Mouse (Mus musculus) right cerebral cortex, postnatal 36 days (tissue): ENCODE measurements around the gene Atxn1.

Source experiments
- DNase-seq, 2 experiments: peaks; one replicate each; pipeline ENCODE4 v3.0.0; 2022; ENCODE audit warnings: low spot score in 2 of 2, mixed read lengths in 1 of 2

The Atxn1 gene

DNA sequence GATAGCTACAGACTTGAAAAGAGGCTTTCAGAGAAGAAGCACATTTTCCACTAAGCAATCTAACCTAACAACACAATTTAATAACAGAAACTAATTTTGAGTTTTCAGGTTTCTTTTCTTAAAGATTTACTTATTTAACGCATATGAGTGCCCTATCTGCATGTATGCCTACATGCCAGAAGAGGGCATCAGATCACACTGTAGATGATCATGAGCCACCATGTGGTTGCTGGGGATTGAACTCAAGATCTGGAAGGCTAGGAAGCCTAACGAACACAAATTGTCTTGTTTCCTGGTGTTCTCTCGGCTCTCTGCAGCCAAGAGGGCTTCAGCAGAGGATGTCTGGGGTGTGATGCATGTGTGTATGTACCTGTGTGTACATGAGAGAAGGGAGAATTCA, 280.8 kb downstream of the Atxn1 start:
- no peak for DNase-seq

DNA sequence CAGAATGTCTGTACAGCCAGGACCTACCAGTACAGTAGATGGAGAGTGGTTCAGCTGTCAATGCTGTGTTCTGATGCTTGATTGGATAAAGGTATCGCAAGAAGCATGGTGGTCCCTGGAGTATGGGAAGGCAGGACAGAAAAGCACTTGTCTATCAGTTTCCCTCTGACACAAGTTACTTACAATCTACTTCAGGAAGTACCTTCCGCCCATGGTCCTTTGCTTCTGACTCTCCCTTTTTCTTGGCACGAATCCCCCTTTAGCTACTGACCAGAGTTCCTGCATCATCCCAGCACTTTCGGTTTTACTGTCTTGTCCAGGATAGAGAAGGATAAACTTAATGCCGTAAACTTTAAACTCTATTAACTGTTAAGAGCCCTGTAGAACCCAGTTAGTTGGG, 283.6 kb downstream of the Atxn1 start:
- DNase-seq, result no peak

GRCm38 (mm10) chr13:45680651-45681050, 284.2 kb downstream of the Atxn1 start:
- DNase-seq, result no peak

- DNase-seq, result no peak
These were observed 285.7 kb downstream of the Atxn1 start for GRCm38 (mm10) chr13:45679096-45679495.

DNA sequence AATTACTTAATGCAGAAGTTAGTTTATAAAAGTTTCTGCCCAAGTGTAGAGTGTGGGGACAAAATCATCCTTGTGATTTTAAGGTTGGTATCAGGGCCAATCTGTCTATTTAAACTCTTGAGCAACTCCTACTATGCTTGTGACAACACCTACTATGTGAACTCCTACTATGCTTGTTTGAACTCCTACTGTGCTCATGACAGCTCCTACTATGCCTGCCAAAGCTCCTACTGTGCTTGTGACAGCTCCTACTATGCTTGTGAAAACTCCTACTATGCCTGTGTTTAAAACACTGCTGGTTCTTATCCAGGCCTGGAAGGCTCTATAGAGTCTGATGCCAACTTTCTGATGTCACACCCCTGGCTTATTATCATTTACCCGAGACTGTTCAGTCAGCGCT, 292.2 kb downstream of the Atxn1 start:
- DNase-seq, result no peak

DNA sequence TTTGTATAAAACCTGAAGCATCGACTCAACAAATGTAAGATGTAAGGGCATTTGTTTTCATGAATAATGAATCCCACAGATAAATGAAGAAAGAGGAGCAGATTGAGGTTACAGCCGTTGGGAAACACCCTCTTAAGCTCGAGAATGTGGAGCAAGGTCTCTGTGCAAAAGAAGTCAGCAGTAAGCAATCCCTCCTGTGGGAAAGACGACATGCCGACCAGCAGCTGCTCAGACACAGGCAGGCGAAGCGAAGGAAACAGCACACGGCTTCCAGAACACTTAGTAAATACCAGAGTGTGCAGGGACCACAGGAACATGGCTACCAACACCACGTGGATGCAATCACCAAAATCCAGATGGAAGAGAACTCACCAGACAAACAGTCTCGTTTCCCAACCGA, 294.8 kb downstream of the Atxn1 start:
- DNase-seq, result no peak

DNA sequence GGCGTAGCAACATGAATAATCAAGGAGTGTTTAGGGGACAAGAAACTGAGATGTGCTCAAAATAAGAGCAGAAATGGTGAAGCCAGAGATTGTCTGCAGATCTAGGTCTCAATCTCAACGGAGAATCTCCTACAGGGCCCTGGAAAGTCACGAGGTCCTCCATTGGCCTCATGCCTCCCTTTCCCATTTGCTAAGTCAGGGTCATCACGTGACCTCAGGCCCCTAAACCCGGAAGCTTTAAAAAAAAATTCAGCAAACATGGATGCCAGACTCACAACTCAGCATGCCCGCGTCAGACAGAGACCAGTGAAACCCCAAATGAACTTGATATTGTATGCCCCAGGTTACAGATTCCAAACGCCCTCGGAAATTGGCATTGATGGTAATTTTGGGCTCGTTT, 302.0 kb downstream of the Atxn1 start:
- no peak for DNase-seq

- no peak for DNase-seq
These were observed 302.6 kb downstream of the Atxn1 start for GRCm38 (mm10) chr13:45662216-45662615.

GRCm38 (mm10) chr13:45661283-45662185, 303.3 kb downstream of the Atxn1 start:
- peak in 1 of 2 experiments; percentile 37 for DNase-seq

- DNase-seq, result peak in 1 of 2 experiments; percentile 55
These were observed 305.0 kb downstream of the Atxn1 start for GRCm38 (mm10) chr13:45659813-45660212.

DNA sequence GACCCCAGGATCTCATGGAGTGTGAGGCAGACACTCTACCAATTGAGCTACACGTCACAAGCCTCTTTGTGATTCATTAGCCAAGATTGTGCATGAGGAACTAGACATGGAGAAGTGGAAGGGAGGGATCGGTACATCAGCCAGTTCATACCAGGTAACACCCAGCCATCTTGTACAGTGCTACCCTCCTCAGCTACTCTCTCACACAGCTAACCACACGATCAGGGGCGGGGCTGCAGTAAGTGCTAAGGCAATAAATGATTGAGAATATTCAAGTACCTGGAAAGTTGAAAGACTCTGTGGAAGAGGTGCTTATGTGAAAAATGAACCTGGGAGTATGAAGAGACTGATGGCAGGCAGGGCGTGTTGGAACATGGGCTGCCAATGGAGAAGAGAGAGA, 306.5 kb downstream of the Atxn1 start:
- no peak for DNase-seq

DNA sequence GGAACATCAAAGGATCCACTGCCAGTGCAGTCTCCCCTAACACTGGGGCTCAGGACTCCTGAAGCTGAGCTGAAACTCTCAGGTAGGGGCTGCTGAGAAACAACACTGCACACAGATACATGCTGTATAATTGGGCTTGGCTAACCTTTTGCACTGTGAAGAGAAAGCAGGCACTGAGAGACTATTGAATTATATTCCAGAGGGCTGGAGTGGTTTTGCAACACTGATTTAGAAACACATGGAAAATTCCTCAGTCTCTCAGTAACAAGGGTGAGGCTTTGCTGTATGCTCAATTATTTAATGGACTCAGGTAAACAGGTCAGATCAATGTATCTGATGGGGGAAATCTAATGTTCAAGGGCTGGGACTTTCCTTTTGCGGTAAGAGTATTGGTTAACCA, 307.6 kb downstream of the Atxn1 start:
- no peak for DNase-seq

GRCm38 (mm10) chr13:45651652-45652241, 313.1 kb downstream of the Atxn1 start:
- DNase-seq, result no peak

GRCm38 (mm10) chr13:45649197-45649812, 315.5 kb downstream of the Atxn1 start:
- no peak for DNase-seq

GRCm38 (mm10) chr13:45643780-45644395, 320.9 kb downstream of the Atxn1 start:
- DNase-seq, result peak; percentile 49 to 50

DNA sequence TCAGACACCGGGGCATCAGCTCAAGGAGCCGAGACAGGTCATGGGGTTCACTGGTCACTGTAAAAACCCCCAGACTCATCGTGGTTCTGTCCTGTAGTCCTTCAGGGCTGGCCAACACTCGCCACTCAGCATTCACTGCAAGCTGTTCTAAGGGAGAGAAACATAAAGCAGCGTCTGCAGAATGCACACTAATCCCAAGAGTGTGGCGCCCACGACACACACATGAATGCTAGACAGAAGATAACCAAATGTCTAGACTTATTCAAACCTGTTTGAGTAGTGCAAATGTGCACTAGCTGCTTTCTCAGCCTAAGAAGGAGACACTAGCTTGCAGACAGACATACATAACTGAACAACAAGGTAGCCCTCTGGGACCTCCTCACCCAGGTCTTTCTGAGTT, 321.9 kb downstream of the Atxn1 start:
- DNase-seq, result peak; percentile 43 to 48

GRCm38 (mm10) chr13:45640431-45640830, 324.4 kb downstream of the Atxn1 start:
- DNase-seq, result no peak

DNA sequence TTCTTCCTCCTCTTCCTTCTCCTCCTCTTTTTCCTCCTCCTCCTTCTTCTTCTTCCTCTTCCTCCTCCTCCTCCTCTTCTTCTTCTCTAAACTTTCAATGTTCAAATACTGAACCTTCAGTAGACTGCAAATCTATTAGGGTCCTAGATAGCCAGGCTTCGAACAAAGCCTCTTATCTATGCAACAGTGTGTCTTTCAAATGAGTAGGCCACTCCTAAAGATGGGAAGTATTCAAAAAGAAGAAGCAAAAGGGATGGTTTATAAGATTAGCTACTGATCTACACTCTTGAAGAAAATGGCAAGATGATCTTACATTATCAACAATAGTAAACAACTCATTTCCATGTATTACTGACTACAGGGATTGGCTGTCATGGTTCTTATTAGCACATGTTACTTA, 326.5 kb downstream of the Atxn1 start:
- no peak for DNase-seq

DNA sequence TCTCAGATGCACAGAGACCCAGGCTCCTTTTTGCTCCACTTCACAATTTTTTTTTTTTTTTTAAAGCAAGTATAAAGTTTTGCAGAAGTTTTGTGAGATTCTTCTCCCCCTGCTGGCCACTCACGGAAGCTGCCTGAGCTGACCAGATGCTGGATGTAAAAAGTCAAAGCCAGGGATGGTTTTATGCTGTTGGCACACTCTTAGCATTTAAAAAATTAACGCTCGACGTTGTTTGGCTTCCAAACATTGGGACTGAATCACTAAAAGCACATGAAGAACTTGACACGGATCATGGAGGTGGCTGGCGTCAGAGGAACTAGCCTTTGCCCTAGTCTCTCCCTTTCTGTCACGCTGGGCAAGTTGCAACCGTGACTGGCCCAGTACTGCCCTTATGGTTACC, 327.5 kb downstream of the Atxn1 start:
- no peak for DNase-seq

- no peak for DNase-seq
These were observed 328.4 kb downstream of the Atxn1 start for GRCm38 (mm10) chr13:45636435-45636834.

DNA sequence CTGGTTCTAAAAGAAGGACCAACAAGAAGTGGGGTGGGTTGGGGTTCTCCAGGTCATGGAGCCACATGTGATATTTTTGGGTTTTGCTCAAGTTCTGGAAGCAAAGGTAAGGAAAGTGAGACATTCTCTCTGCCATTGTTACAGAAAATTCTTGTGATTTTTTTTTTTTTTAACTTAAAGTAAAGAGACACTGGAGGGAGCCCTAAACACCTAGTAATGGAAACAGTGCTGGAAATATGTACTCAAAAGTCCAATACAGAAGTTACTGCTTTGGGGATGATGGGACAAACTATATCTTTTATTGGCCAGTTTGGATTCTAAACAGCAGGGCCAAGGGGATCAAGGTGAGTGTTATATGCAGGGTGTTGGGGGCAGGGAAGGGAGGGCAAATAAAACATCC, 330.9 kb downstream of the Atxn1 start:
- DNase-seq, result no peak

GRCm38 (mm10) chr13:45632133-45632532, 332.7 kb downstream of the Atxn1 start:
- no peak for DNase-seq
